Mouse (Mus musculus) hindbrain, postnatal 0 days (tissue): Measurements from ENCODE around the gene Tmem108. TPM values are rescaled to one million over a fixed set of nuclear protein-coding genes. Genes with fewer than 3 reads are reported as not detected.
A peak's percentile ranks its signal among the peaks of the same experiment; 100 is the strongest.

ENCODE experiments used
- ATAC-seq: fragments of 200-750 bp; cut with Nextera tagmentation; 2 replicates; pipeline ENCODE4 v1.8.0; 2017; ENCODE audit warnings: mild to moderate bottlenecking, moderate TSS enrichment, moderate library complexity
- DNase-seq: peaks from one replicate; pipeline ENCODE4 v3.0.0-alpha.2; 2015; ENCODE audit warnings: low spot score
- H3K27ac ChIP-seq: fragments of 300-500 bp; sonication (generic); 2 replicates; pipeline ENCODE4 v1.5.1; 2014; ENCODE audit warnings: mild to moderate bottlenecking
- H3K27me3 ChIP-seq: fragments of 300-500 bp; sonication (generic); 2 replicates; pipeline ENCODE4 v1.6.1; 2014; ENCODE audit warnings: low read length, mixed read lengths; ENCODE audit not compliant: insufficient read depth
- H3K36me3 ChIP-seq: fragments of 300-500 bp; sonication (generic); 2 replicates; pipeline ENCODE4 v1.6.1; 2014; ENCODE audit warnings: low read length, mixed read lengths; ENCODE audit not compliant: insufficient read depth
- H3K4me1 ChIP-seq: fragments of 300-500 bp; sonication (generic); 2 replicates; pipeline ENCODE4 v1.6.1; 2014; ENCODE audit warnings: antibody characterized with exemption, low read length, mixed read lengths; ENCODE audit not compliant: insufficient read depth
- H3K4me2 ChIP-seq: fragments of 300-500 bp; sonication (generic); 2 replicates; pipeline ENCODE4 v1.6.1; 2014; ENCODE audit warnings: low read depth, mild to moderate bottlenecking, low read length, moderate library complexity, mixed read lengths
- H3K4me3 ChIP-seq: fragments of 300-500 bp; sonication (generic); 2 replicates; pipeline ENCODE4 v1.5.1; 2014; ENCODE audit warnings: low read length
- H3K9ac ChIP-seq: fragments of 300-500 bp; sonication (generic); replicated peaks from 2 replicates; pipeline ENCODE4 v1.6.1; 2014; ENCODE audit warnings: mild to moderate bottlenecking, low read length, moderate library complexity, mixed read lengths
- H3K9me3 ChIP-seq: fragments of 300-500 bp; sonication (generic); 2 replicates; pipeline ENCODE4 v1.6.1; 2016; ENCODE audit warnings: low read length, mixed read lengths
- CTCF ChIP-seq: IDR thresholded peaks from 2 replicates; pipeline ENCODE4 v1.5.1; 2016; ENCODE audit warnings: antibody characterized with exemption, control low read depth, low read depth
- WGBS: fragments of 180-500 bp; shearing (Covaris S2); extraction: QIAGEN DNeasy Blood & Tissue Kit; methylation state at CpG from one replicate; pipeline ENCODE4 v1.1.7; 2014; 5-methylcytosine and 5-hydroxymethylcytosine counted together
- polyA plus RNA-seq: library from polyadenylated mRNA; unstranded; fragments of >200 nt; fragmentation: Nextera tagmentation; extraction: Ambion mirVana; gene quantifications from 2 replicates; pipeline ENCODE4 v1.2.1, GENCODE M21; 2015
- total RNA-seq: library from RNA; depleted of rRNA; stranded (reverse); fragments of >200 nt; gene quantifications from 2 replicates; pipeline ENCODE4 v1.2.3, GENCODE M21; 2014

The Tmem108 gene
- total and polyA plus RNA-seq, 2 experiments from 2014 or later: 21.5 to 24.4 TPM

GRCm38 (mm10) chr9:103550661-103551248, 210.9 kb downstream of the Tmem108 start:
- H3K9me3 ChIP-seq: no peaks in the 10 kb centered on the region
- ATAC-seq (peak; percentile 61), DNase-seq (peak; percentile 54)
- TF ChIP-seq CTCF: no peak
- 14% methylated on average over 21 of the region's 21 CpGs for WGBS
- H3K27ac ChIP-seq: peak overlapping the region; percentile 26; the same call in 1 of the 2 replicates
- peak overlapping the region; percentile 38 for H3K4me2 ChIP-seq
- H3K9ac ChIP-seq: 0 out of 2 replicates have a peak overlapping the region, but pooled peaks have one; percentile 28
- no peaks in the 10 kb centered on the region for H3K36me3 ChIP-seq
- no peak overlapping the region for H3K4me3 ChIP-seq
- peaks cover 20% of the 10 kb centered on the region for H3K4me1 ChIP-seq
- no peaks in the 10 kb centered on the region for H3K27me3 ChIP-seq

GRCm38 (mm10) chr9:103549178-103549577, 212.5 kb downstream of the Tmem108 start:
- no peak for TF ChIP-seq CTCF
- Histone ChIP-seq H3K27ac (no peak overlapping the region), H3K4me2 (no peak overlapping the region), H3K4me1 (peaks cover 20% of the 10 kb centered on the region), H3K27me3 (no peaks in the 10 kb centered on the region), H3K9ac (no peak overlapping the region), H3K36me3 (no peaks in the 10 kb centered on the region), H3K4me3 (no peak overlapping the region), H3K9me3 (no peaks in the 10 kb centered on the region)
- 64% methylated on average over 3 of the region's 3 CpGs for WGBS
- DNase-seq (no peak), ATAC-seq (no peak)

- Histone ChIP-seq H3K9me3 (no peaks in the 10 kb centered on the region), H3K27me3 (no peaks in the 10 kb centered on the region), H3K36me3 (no peaks in the 10 kb centered on the region), H3K27ac (no peak overlapping the region), H3K4me3 (no peak overlapping the region), H3K4me2 (no peak overlapping the region), H3K4me1 (peaks cover 20% of the 10 kb centered on the region), H3K9ac (no peak overlapping the region)
- 79% methylated on average over 3 of the region's 3 CpGs for WGBS
- DNase-seq (no peak), ATAC-seq (no peak)
- TF ChIP-seq CTCF: no peak
Observed at GRCm38 (mm10) chr9:103548606-103549005, 213.0 kb downstream of the Tmem108 start.

GRCm38 (mm10) chr9:103546695-103547645, 214.7 kb downstream of the Tmem108 start:
- Histone ChIP-seq H3K27me3 (no peaks in the 10 kb centered on the region), H3K9ac (no peak overlapping the region), H3K9me3 (no peaks in the 10 kb centered on the region), H3K36me3 (no peaks in the 10 kb centered on the region), H3K27ac (0 out of 2 replicates have a peak overlapping the region, but pooled peaks have one; percentile 26), H3K4me1 (peaks cover 20% of the 10 kb centered on the region), H3K4me2 (no peak overlapping the region), H3K4me3 (no peak overlapping the region)
- ATAC-seq: no peak
- 40% methylated on average over 22 of the region's 22 CpGs for WGBS
- TF ChIP-seq CTCF: no peak
- no peak for DNase-seq

- no peak for ATAC-seq
- H3K36me3 ChIP-seq: no peaks in the 10 kb centered on the region
- H3K27ac ChIP-seq: no peak overlapping the region
- H3K4me2 ChIP-seq: no peak overlapping the region
- no peak overlapping the region for H3K9ac ChIP-seq
- no peaks in the 10 kb centered on the region for H3K9me3 ChIP-seq
- no peak for DNase-seq
- H3K4me3 ChIP-seq: no peak overlapping the region
- no peak for TF ChIP-seq CTCF
- H3K4me1 ChIP-seq: peaks cover 13% of the 10 kb centered on the region
- no peaks in the 10 kb centered on the region for H3K27me3 ChIP-seq
- 78% methylated on average over 4 of the region's 4 CpGs for WGBS
Observed at GRCm38 (mm10) chr9:103545729-103546128, 215.9 kb downstream of the Tmem108 start.

GRCm38 (mm10) chr9:103545271-103545670, 216.4 kb downstream of the Tmem108 start:
- WGBS: 54% methylated on average over 4 of the region's 4 CpGs
- Histone ChIP-seq H3K9ac (no peak overlapping the region), H3K4me1 (peaks cover 9% of the 10 kb centered on the region; the same call in 1 of the 2 replicates), H3K36me3 (no peaks in the 10 kb centered on the region), H3K4me3 (no peak overlapping the region), H3K4me2 (no peak overlapping the region), H3K27ac (no peak overlapping the region), H3K27me3 (no peaks in the 10 kb centered on the region), H3K9me3 (no peaks in the 10 kb centered on the region)
- no peak for TF ChIP-seq CTCF
- ATAC-seq: no peak
- no peak for DNase-seq

GRCm38 (mm10) chr9:103544599-103544998, 217.0 kb downstream of the Tmem108 start:
- DNase-seq: no peak
- no peak overlapping the region for H3K4me3 ChIP-seq
- WGBS: 63% methylated on average over 1 of the region's 1 CpGs
- no peak for TF ChIP-seq CTCF
- ATAC-seq: no peak
- H3K27ac ChIP-seq: no peak overlapping the region
- no peaks in the 10 kb centered on the region for H3K9me3 ChIP-seq
- H3K36me3 ChIP-seq: no peaks in the 10 kb centered on the region
- H3K9ac ChIP-seq: no peak overlapping the region
- 0 out of 2 replicates have a peak, but pooled peaks cover 8% of the 10 kb centered on the region for H3K4me1 ChIP-seq
- no peak overlapping the region for H3K4me2 ChIP-seq
- no peaks in the 10 kb centered on the region for H3K27me3 ChIP-seq
